Mouse (Mus musculus) layer of hippocampus, adult 18-20 months (tissue): ENCODE results near the gene Akap6. TPM values are rescaled to one million over a fixed set of nuclear protein-coding genes. Genes with fewer than 3 reads are reported as not detected.

ENCODE experiments used
- DNase-seq, 2 experiments: peaks; one replicate each; pipeline ENCODE4 v3.0.0; 2022; ENCODE audit warnings: low spot score in 2 of 2
- total RNA-seq, 2 experiments: library from RNA; stranded (reverse); gene quantifications; 2 replicates each; pipeline ENCODE4 v1.2.3; 2021

The Akap6 gene
- total RNA-seq, 2 experiments from 2014 or later: 130 TPM

DNA sequence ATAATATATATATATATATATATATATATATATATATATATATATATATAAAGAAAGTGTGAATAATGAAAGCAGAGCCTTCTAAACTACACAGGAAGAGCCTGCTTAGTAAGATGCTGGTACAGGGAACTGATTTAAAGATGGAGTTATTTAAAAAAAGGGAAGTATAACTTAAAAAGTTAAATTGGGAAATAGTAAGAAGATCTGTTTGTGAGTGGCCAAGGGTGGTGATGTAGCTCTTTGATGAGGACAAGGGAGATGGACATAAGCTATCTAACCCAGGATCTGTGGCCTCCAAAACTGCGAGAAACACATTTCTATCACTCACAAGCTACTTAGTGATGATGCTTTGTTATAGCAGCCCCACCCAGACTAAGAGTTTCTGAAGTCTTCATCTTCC is 146.8 kb downstream of the Akap6 start:
- DNase-seq: no peak

DNA sequence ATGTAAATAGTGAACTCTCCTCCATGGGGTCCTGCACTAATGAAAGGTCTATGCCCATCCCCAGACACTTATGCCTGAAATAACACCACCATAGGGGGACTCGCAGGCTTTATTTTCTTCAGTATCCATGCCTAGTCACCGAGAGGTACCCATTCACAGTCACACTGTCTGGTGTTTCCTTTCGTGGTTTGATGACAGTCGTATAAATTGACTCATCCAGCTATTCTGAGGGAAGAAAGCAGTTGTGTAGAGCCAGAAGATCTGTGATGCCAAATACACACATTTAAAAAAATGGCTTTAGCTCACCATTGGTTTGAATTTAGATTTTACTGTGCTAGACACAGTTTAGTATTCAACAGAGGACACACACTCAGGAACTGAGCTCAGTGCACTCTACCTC is 147.8 kb downstream of the Akap6 start:
- no peak for DNase-seq

DNA sequence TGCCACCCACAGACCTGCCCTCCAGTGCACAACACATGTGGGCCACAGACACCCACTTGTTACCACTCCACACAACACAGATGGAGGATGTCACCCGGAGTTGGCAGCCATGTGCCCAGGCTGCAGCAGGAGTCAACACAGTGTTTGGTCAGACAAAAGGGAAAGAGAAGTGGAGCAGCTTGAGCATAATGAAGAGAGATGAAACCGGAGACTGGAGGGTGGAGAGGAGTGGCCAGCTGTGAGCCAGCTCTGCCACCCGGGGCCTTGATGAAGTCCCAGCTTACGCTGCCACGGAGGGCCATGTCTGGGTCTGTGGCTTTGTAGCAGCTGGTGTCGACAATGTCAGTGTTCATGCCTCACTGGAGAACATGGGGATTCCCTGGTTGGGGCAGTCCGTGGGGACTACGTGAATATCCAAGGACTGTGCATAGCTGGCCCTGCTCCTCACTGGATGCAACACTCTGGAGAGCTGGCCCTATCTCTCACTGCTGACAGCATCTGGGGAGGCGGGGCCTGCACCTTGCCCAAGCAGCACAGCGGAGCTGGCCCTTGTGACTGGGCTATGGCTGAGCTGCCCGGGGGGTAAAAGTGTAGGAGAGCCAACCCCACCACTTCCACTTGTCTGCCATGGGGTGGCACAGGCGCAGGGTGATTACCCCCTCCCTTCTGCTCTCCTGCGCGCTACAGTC is 148.8 kb downstream of the Akap6 start:
- DNase-seq: no peak

DNA sequence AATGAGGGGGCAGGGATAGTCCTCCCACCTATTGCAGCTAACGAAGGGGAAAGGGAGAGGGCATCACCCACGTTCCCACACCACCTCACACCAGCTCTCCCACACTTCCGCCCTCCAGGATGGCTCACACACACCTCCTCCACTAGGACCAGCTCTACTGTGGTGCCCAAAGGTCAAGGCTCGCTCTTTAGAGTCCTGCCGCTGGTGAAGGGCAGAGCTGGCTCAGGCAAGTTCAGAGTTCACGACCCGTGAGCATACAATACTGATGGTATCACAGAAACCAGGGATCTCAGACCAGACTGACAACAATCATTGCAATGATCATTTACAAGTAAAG is 149.3 kb downstream of the Akap6 start:
- DNase-seq: no peak

DNA sequence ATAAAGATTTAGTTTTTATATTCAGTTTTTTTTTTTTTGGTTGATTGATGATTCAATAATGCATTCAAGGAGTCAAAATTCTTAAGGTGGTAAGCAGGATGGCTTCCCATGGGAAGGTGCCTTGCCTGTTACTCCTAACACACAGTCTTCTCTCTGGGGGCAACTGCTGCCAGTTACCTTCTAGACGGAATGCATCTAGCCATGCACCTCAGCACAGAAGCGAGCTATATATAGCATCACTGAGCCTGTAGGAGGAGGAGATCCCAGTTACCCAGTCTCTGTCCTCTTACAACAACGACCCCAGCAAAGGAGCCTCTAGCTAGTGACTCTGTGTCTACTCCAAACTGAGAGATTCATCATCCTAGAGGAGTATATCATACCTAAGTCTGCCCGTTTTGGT is 150.1 kb downstream of the Akap6 start:
- DNase-seq: no peak

DNA sequence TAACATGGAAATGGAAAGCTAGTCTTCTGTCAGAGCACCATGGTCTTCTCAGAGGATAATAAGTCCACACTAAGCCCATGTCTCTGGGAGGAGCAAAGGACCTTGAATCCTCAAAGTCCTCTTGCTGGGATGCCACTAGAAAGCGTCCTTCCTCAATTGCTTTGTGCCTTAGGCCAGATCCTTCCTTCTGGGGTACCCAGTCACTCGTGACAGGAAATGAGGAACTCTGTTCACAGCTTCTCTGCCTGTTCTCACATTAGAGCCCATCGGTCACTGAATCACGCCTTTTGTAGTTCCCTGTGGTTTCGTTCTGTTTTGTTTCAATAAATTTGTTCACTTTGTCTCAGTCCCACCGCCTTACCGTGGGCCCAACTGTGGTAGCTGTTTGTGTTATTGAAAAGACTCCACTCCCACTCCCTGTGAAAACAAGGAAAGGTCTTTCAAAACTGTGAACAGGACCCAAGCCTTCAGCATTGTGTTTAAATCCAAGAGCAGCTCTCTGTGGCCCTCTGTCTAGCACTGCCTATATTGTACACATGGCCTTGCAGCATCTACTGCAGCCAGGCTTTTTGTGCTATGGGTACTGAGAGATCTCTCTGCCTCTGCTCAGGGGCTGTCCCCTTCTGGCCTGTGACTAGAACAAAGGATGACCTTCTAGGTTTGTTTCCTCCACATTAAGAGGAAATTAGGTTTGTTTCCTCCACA is 151.3 kb downstream of the Akap6 start:
- no peak for DNase-seq

DNA sequence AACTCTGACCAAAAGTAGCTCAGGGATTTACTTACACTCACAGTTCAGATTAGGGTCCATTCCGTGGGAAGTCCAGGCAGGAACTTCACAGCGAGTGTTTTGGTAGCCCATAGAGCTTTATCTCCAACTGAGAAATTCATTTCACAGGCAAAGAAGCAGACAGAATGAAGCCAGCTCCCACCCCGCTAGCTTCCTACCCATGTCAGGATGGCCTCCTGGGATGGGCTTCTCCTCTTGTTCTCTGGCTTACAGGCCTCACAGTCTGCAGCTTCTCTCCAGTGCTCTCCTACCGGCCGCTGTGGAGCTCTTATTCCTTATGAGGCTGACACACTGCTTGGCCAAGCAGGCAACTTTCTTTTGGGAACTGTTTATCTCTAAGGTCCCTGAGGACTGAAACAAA is 152.0 kb downstream of the Akap6 start:
- no peak for DNase-seq

DNA sequence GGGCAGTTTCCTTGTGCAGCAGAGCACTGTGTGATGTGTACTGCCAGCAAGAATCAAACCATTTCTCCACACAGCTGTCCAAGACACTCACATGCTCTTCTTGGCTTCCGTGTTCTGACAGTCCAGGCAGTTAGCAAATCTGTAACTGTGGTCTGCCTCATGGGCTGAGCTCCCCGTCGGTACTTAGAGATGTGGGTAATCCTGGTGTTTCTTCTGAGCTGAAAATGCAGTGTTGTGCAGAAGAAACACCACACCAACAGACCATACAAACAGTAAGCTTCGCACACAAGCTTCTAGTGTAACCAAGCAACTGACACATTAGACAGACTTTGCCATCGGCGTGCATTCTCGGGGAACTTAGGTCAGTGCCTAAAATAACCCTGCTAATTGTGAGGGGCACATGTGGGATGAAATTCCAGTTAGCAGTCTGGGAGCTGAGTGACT is 155.1 kb downstream of the Akap6 start:
- DNase-seq: no peak

DNA sequence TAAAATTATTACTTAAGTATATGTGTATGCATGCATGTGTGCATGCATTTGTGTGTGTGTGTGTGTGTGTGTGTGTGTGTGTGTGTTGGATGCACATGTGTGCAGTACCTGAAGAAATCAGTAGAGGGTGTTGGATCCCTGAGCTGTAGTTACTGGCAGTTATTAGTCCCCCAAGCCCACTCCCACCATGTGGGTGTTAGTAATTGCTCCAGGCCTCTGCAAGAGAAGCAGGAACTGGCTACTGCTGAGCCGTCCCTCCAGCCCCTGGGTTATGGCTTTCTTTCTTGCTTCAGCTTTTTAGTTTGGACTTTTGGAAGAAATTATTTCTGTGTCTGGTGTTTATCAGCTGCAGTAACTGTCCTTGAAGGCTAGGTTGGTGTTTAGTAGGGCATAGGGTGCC is 156.9 kb downstream of the Akap6 start:
- DNase-seq: no peak

DNA sequence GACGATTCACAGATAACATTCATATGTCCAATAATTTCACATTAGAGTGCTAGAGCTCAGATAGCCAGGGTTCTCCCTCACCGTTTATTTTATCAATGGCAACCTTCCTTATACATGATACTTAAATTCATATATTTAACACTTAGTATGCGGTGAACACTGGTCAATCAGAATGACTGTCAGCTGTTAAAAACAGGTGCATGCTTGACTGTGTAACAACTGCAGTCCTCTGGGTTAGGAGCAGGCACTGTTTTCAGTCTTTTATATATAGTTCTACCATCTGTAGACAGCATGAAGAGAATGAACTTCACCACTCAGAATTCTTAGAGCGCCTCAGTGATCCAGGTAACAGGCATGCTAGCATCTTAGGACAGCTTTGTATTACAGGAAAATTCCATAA is 158.1 kb downstream of the Akap6 start:
- no peak for DNase-seq

DNA sequence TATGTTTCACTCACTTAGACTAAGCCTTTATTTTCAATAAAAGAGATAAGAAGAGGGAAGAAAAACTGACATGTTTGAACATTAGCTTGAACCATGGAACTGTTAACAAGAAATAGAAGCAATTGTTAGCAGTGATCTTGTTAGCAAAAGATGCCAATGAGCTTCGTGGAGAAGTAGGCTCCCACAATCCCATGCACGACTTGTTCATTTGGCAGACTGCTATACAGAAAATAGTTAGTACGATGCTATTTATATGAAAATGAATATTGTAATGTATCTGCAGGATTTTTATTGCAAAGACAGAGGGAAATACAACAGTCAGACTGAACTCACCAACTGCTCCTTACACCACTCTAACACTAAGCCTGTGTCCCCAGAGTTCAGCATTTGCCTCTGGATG is 162.7 kb downstream of the Akap6 start:
- DNase-seq: peak in 1 of 2 experiments; percentile 22

DNA sequence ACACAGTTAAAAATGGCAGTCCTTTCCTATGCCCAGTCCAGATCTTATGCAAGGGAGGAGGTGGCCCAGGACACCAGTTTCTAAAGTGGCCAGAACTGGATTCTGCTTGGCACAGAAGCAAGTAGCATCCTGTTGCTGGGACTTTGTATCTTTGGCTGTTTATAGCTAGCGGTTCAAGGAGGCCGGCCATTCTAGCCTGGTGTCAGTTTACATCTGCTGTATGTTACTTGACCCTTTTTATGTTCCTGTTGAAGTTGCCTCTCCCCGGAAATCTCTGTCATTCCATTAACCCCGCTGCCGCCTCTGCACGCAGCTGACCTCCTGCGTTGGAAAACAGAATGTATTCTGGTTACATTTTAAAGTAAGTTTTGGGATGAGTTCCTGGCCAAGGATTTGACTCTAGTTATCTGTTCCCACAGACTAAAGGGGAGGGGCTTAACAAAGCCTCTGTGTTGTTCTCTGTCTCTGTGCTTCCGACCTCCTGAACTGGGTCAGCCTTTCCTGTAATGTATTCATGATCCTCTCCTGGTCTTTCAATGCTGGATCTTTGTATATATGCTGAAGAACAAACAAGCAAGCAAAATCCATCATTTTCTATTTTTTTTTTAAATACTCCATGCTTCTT is 168.9 kb downstream of the Akap6 start:
- no peak for DNase-seq

DNA sequence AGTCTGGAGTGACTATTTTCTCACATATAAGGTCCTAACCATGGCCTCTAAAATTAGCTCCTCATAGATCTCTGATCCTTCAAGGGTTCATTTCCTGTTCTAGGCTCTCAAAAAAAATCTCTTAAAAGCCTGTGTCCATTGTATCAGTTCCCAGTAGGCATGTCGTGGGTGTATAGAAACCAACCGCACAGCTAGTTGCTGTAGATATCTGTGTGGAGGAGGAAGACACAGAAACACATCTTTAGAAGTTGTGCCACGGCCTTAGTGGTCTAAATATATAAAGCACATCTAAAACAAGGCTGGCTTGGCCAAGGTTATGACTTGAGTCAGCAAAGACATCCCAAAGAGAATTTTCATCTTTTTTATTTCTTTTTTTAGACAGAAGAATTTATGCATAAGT is 172.4 kb downstream of the Akap6 start:
- DNase-seq: no peak

DNA sequence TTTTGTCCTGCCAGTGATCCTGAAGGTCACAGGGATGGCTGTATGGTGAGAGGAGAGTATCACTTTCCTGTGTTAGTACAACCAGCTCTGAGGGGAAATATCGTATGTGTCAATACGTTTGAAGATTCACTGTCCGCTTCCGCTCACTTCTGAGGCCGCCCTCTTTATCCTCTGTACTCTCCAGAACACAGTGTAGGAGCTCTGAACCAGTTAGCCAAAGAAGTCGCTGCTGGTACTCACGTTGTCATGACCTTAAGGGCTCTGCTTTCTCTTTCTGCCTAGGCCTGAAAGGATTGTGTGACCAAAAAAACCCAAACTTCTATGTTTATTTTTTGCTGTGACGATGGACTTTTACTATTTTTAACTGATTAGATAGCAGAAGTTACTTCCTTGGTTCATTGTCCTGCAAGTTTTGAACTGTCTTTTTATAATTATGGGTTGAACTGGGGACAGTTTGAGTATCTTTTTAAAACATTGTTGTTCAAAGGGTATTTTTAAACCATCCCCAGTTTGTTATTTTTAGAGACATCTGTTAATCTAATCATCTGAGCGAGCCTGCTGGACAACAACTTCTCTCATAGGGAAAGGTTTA is 175.2 kb downstream of the Akap6 start:
- DNase-seq: no peak

DNA sequence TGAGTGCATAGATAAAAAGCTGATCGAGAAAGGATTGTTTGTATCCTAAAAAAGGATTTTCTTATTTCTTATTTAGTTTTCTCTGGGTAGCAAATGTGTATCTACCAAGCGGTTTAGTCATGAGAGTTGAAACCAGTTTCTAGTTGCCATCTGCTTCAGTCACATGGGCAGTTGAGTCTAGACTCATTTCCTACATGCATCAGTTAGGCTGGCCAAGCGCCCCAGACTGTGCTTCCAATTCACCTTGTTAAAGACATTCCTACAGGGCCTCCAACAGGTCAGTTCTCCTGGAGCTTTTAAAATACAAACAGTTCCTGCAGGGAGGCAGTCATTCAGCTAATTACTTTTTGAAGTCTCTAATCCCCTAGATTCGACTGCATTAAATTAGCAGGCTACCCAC is 176.9 kb downstream of the Akap6 start:
- DNase-seq: peak in 1 of 2 experiments; percentile 60

DNA sequence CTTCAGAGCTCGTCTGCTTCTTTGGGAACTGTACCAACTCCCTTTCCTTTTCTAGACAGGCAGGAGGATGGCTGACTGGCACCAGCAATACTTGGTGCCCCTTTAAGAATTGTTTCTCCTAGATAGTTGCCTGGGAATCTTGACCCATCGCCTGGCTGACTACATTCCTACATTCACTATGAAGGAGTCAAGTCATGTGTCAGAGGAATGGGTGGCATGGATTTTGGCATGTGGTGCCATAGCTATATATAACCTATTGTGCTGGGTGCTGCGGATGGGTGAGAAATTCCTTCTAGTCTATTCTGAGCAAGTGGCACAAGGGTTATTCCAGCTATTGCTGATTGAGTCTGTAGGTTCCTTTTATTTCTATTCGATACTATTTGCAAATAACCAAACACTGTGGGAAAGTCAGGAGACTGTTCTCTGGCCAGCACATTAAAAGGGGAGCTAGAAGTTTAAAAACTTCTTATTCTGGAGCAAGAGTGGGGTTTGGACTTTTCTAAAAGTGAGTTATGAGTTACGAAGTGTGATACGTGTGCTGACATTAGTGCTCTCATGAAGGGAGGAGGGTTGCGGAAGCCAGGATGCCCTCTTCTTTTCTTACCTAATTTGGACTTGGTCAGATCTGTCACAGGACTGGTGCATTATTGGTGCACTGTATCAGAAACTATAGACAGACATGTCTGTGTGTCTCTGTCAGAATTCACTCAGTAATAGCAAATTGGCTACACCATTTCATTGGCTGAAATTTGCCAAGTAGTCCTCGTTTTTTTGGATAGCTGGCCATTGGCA is 178.0 kb downstream of the Akap6 start:
- no peak for DNase-seq

DNA sequence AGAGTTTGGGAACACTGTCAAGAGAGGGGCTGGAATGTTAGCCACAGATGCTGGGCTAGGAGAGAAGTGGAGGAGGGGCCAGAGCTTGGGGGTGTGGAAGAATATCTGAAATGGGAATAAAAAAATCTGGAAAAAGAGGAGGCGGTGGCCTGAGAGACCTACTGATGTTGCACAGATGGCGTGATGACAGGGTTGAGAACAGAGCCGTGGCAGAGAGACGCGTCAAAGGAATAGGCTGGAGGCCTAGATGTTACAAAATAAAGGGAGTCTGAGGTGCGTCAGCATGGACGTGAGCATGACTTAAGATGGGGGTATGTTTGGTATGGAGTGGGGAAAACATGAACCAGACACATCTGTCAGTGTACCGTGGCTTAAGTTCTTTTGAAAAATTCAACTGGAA is 180.1 kb downstream of the Akap6 start:
- no peak for DNase-seq

DNA sequence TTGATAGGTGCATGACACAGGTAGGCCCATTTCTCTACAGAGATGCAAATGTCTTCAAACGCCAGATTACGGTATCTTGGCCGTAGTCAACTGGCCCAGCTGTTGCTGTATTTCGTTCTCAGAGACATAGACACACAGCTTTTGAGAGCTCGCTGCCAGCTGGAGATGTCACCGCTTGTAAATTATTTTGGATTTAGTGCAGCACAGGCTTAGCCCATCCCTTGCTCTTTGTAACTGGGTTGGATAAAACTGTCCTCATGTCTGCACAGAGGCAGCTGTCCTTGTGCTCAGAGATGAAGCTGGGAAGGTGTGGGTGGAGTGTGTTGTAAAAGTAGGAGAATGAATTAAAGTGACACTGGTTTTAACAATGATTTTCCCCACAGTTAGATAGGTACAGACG is 193.3 kb downstream of the Akap6 start:
- DNase-seq: no peak

DNA sequence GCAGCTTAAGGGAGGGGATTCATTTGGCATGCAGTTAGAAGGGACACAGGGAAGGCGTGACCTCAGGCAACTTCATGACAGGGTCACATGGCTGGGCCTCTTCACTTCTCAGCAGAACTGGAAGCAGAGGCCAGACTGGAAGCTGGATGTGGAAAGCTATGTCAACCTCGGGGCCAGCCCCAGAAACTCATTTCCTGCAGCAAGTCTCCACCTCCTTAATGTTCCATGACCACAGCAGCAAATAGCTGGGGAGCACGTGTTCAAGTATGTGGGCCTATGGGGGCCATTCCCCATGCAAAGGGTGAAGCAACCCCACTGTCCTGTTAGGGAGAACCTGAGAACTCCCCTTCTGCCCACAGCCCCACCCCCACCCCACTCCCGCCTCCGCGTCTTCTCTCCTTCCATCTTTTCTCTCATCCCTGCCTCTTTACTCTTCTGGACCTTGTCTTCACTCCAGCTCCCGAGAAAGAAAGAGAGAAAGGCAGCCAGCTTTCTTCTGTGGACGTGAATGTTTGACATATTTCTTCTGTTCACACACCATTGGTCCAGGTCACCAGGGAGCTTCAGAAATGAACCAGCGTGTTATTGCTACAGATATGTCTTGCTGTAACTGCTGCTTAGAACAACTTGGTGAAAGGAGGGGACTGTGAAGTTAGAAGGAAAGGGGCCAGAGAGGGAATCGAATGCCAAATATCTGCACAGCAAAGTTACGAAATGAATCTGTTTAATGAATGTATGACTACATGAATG is 194.6 kb downstream of the Akap6 start:
- DNase-seq: no peak

DNA sequence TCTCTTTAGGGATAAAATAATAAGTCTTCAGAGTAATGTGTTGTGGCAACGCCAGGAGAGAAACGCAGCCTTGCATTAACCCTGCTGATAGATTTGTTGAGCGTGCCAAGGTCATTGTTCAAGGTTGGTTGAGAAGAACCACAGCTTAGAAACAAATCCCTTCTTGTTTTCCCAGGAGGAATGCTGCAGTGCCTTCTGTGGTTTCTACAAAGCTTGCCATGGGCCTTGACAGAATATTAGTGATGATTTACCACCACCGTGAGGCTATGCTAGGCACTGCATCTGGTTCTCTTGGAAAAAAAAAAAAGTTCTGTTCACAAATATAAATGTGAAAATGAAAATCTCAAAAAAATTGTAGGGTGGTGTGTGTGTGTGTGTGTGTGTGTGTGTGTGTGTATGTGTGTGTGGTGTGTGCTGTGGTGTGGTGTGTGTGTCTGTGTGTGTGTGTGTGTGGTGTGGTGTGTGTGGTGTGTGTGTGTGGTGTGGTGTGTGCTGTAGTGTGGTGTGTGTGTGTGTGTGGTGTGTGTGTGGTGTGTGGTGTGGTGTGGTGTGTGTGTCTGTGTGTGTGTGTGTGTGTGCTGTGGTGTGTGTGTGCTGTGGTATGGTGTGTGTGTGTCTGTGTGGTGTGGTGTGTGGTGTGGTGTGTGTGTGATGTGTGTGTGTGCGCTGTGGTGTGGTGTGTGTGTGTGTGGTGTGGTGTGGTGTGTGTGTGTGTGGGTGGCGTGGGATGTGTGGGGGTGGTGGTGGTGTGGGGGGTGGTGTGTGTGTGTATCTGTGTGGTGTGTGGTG is 196.7 kb downstream of the Akap6 start:
- peak; percentile 39 to 81 for DNase-seq
